Mouse (Mus musculus) duodenum, adult 2 months (tissue): ENCODE measurements around the gene Ippk. TPM values are rescaled to one million over a fixed set of nuclear protein-coding genes. Genes with fewer than 3 reads are reported as not detected.

Source experiments
- polyA plus RNA-seq: library from polyadenylated mRNA; depleted of rRNA; stranded (reverse); fragments of >200 nt; gene quantifications from 2 replicates; pipeline ENCODE4 v1.2.3, GENCODE M21; 2012; ENCODE audit warnings: low replicate concordance; rRNA removed

The Ippk gene
- polyA plus RNA-seq: 2.2 and 5.4 TPM in 2 replicates

GRCm38 (mm10) chr13:49420754-49421605 is at the start of gene Ippk:
Gene Ippk (plus strand): TSS chr13:49421249.

DNA sequence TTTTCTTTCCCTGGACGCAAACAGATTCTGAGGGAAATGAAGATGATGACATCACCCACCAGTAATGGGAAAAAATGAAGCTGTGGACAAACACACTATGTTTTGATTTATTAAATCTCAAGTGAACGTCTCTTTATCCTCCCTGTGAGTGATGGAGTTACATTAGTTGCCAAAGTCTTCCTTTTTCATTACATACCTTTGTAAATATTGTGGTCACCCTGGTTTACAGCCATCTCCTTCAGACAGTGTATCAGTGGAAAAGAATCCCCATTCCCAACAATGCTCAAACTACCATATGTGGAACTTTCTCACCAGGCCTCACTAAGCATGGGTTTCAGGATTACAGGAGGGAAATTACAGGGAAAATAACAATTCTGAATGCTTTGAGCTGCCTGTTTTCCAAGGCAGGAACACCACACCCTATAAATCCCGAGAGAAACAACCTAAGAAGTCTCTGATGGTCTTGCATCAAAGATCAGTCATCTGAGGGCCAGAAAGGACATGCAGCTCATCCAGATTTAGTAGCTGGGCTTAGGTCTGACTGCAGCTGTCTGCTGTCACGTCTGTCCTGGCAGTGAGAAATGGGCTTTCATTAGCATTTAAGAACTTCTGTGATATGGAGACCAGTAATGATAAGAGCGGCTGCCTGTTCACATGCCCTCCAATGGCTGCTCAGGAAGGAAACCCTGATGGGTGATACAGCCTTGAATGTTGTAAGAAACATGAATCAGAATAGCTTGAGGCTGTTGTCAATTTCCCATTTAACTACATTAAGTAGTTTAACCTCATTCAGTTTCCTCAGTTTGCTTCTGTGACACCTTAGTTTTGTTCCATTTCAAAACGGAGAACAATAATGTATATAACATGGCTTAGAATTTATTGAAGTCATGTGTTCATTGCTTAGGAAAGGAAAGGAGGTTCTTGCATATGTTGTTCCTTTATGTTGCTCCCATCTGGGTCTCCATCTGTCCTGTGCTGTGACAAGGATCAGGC is 71.6 kb downstream of the Ippk start, which contains the start of gene Tes3-ps:
Tes3-ps (plus strand) TSS at position 943 of the 993 bp plus-strand sequence.

DNA sequence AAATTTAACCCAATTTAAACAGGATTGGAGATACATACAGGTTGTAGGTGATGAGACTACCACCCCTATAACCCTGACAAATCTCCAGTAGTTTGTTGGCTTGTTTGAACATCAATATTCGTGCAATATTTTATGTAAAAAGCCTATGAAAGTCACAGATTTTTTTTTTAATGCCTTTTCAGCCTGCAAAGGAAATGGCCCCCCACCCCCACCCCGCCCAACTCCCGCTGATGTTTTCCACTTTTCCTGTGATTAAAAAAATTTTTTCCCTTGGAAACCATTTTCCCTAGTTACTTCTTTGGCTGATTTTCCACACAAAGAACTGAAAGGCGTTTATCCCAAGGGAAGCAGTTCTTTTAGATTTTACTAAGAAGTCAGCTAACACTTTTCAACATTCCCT is 83.5 kb downstream of the Ippk start, which contains the start of gene Ecm2:
Ecm2 (plus strand) TSS at position 301 of the 400 bp plus-strand sequence.

Other genes starting within 250 kb of the Ippk start
- gene Ninj1, start 233.8 kb upstream of the Ippk start, polyA plus RNA-seq: 64.4 and 216 TPM in 2 replicates
- 186 and 279 TPM in 2 replicates for gene Card19, start 205.2 kb upstream of the Ippk start, polyA plus RNA-seq
- gene Susd3, start 172.5 kb upstream of the Ippk start, polyA plus RNA-seq: 3.3 and 4.8 TPM in 2 replicates
- gene Fgd3, start 100.9 kb upstream of the Ippk start, polyA plus RNA-seq: 0.79 and 1.2 TPM in 2 replicates
- 5.3 and 7.6 TPM in 2 replicates for gene Bicd2, start 79.7 kb upstream of the Ippk start, polyA plus RNA-seq
- not detected in 2 replicates for gene Tes3-ps, start 72.1 kb downstream of the Ippk start, polyA plus RNA-seq
- 0.08 and 0.16 TPM in 2 replicates for gene Ecm2, start 83.6 kb downstream of the Ippk start, polyA plus RNA-seq
- gene Aspn, start 123.2 kb downstream of the Ippk start, polyA plus RNA-seq: 0.11 and 0.15 TPM in 2 replicates
- gene Omd, start 161.2 kb downstream of the Ippk start, polyA plus RNA-seq: not detected in 2 replicates
- gene Ogn, start 186.8 kb downstream of the Ippk start, polyA plus RNA-seq: 0.30 and 0.92 TPM in 2 replicates
- gene Cenpp, start 231.5 kb downstream of the Ippk start, polyA plus RNA-seq: 0.16 and 0.38 TPM in 2 replicates
- gene Nol8, start 231.8 kb downstream of the Ippk start, polyA plus RNA-seq: 0.05 and 0.07 TPM in 2 replicates